Mouse (Mus musculus) MEL (cell line): Measurements from ENCODE around the gene Tlr7. TPM values are rescaled to one million over a fixed set of nuclear protein-coding genes. Genes with fewer than 3 reads are reported as not detected.

Experiments
- DNase-seq: peaks from one replicate; pipeline ENCODE4 v3.0.0; 2011; ENCODE audit warnings: low read depth, low spot score
- H3K27ac ChIP-seq: 2 replicates; pipeline ENCODE4 v1.5.1; 2012; ENCODE audit warnings: low read depth, mild to moderate bottlenecking, control low read depth, low read length, moderate library complexity; ENCODE audit not compliant: control insufficient read depth
- H3K27me3 ChIP-seq, 2 experiments: fragments of 150-350 bp in 1 of 2; sonication (generic) in 1 of 2; 2 replicates each; pipeline ENCODE4 v1.6.1; 2012; ENCODE audit warnings: low read length in 2 of 2, mild to moderate bottlenecking in 2 of 2, improper control_type of control experiment in 1 of 2, moderate library complexity in 1 of 2; ENCODE audit not compliant: insufficient read depth in 2 of 2, control insufficient read depth in 1 of 2
- H3K36me3 ChIP-seq, 2 experiments: 2 replicates each; pipeline ENCODE4 v1.6.1; 2012 to 2014; ENCODE audit warnings: low read length in 2 of 2, improper control_type of control experiment in 1 of 2, inconsistent platforms in 1 of 2, mild to moderate bottlenecking in 1 of 2; ENCODE audit not compliant: insufficient read depth in 2 of 2, control insufficient read depth in 1 of 2
- H3K4me1 ChIP-seq, 2 experiments: fragments of 150-350 bp in 1 of 2; sonication (generic) in 1 of 2; 2 replicates each; pipeline ENCODE4 v1.6.1; 2012; ENCODE audit warnings: low read length in 2 of 2, improper control_type of control experiment in 1 of 2, mild to moderate bottlenecking in 1 of 2; ENCODE audit not compliant: insufficient read depth in 2 of 2, control insufficient read depth in 1 of 2
- H3K4me3 ChIP-seq, 2 experiments: fragments of 150-350 bp in 1 of 2; sonication (generic) in 1 of 2; 2 replicates each; pipeline ENCODE4 v1.5.1; 2012; ENCODE audit warnings: low read depth in 2 of 2, low read length in 2 of 2, mild to moderate bottlenecking in 2 of 2, moderate library complexity in 2 of 2, control low read depth in 1 of 2, improper control_type of control experiment in 1 of 2; ENCODE audit not compliant: control insufficient read depth in 1 of 2, insufficient read depth in 1 of 2
- H3K79me2 ChIP-seq: 2 replicates; pipeline ENCODE4 v1.6.1; 2012; ENCODE audit warnings: mild to moderate bottlenecking, low read length, moderate library complexity; ENCODE audit not compliant: control insufficient read depth, poor library complexity, insufficient read depth
- H3K9ac ChIP-seq: 2 replicates; pipeline ENCODE4 v1.6.1; 2012; ENCODE audit warnings: low read depth, mild to moderate bottlenecking, control low read depth, low read length, moderate library complexity; ENCODE audit not compliant: control insufficient read depth, poor library complexity, severe bottlenecking
- H3K9me3 ChIP-seq: fragments of 150-350 bp; sonication (generic); replicated peaks from 2 replicates; pipeline ENCODE4 v1.6.1; 2012; ENCODE audit warnings: mild to moderate bottlenecking, low read length, improper control_type of control experiment, moderate library complexity; ENCODE audit not compliant: insufficient read depth
- BHLHE40 ChIP-seq: IDR thresholded peaks from 2 replicates; pipeline ENCODE4 v1.6.1; 2012; ENCODE audit warnings: low read depth, mild to moderate bottlenecking, inconsistent platforms, low read length, improper control_type of control experiment, borderline replicate concordance
- CHD2 ChIP-seq: IDR thresholded peaks from 2 replicates; pipeline ENCODE4 v1.6.1; 2011; ENCODE audit warnings: low read length, improper control_type of control experiment
- CTCF ChIP-seq, 3 experiments: IDR thresholded peaks in 2 of 3; conservative IDR thresholded peaks in 1 of 3; 2 replicates each; pipeline ENCODE4 v1.5.1; 2011 to 2012; ENCODE audit warnings: low read length in 3 of 3, low read depth in 2 of 3, mild to moderate bottlenecking in 2 of 3, improper control_type of control experiment in 1 of 3, inconsistent platforms in 1 of 3, mixed read lengths in 1 of 3, moderate library complexity in 1 of 3; ENCODE audit not compliant: control insufficient read depth in 1 of 3, insufficient read depth in 1 of 3, poor library complexity in 1 of 3, severe bottlenecking in 1 of 3
- ETS1 ChIP-seq: IDR thresholded peaks from 2 replicates; pipeline ENCODE4 v1.6.1; 2012; ENCODE audit warnings: low read depth, mild to moderate bottlenecking, inconsistent platforms, low read length, improper control_type of control experiment, moderate library complexity
- GATA1 ChIP-seq: IDR thresholded peaks from 2 replicates; pipeline ENCODE4 v1.6.1; 2011; ENCODE audit warnings: low read depth, low read length, improper control_type of control experiment
- HCFC1 ChIP-seq: IDR thresholded peaks from 2 replicates; pipeline ENCODE4 v1.6.1; 2012; ENCODE audit warnings: low read depth, mild to moderate bottlenecking, inconsistent platforms, low read length, improper control_type of control experiment, moderate library complexity
- KAT2A ChIP-seq: conservative IDR thresholded peaks from 2 replicates; pipeline ENCODE4 v1.6.1; 2012; ENCODE audit warnings: low read depth, low read length, improper control_type of control experiment, inconsistent platforms
- MAFK ChIP-seq: IDR thresholded peaks from 2 replicates; pipeline ENCODE4 v1.6.1; 2011; ENCODE audit warnings: low read depth, mild to moderate bottlenecking, low read length, improper control_type of control experiment, borderline replicate concordance
- MAX ChIP-seq: IDR thresholded peaks from 2 replicates; pipeline ENCODE4 v1.6.1; 2011; ENCODE audit warnings: low read length, improper control_type of control experiment
- MAZ ChIP-seq: IDR thresholded peaks from 2 replicates; pipeline ENCODE4 v1.6.1; 2012; ENCODE audit warnings: low read depth, mild to moderate bottlenecking, inconsistent platforms, low read length, improper control_type of control experiment
- MEF2A ChIP-seq: IDR thresholded peaks from 2 replicates; pipeline ENCODE4 v1.6.1; 2014; ENCODE audit warnings: low read depth, mild to moderate bottlenecking, inconsistent platforms, low read length, improper control_type of control experiment; ENCODE audit not compliant: poor library complexity, insufficient replicate concordance, severe bottlenecking; ENCODE audit errors: extremely low read depth
- MXI1 ChIP-seq: IDR thresholded peaks from 2 replicates; pipeline ENCODE4 v1.6.1; 2011; ENCODE audit warnings: mild to moderate bottlenecking, low read depth, low read length, improper control_type of control experiment
- MYB ChIP-seq: IDR thresholded peaks from 2 replicates; pipeline ENCODE4 v1.6.1; 2011; ENCODE audit warnings: mild to moderate bottlenecking, low read depth, low read length, improper control_type of control experiment
- MYC ChIP-seq: IDR thresholded peaks from 2 replicates; pipeline ENCODE4 v1.6.1; 2011; ENCODE audit warnings: low read depth, mild to moderate bottlenecking, low read length, improper control_type of control experiment, moderate library complexity
- NELFE ChIP-seq: IDR thresholded peaks from 2 replicates; pipeline ENCODE4 v1.6.1; 2011; ENCODE audit warnings: low read depth, low read length, improper control_type of control experiment
- POLR2AphosphoS5 ChIP-seq: IDR thresholded peaks from 2 replicates; pipeline ENCODE4 v1.6.1; 2012; ENCODE audit warnings: low read depth, borderline replicate concordance, mild to moderate bottlenecking, inconsistent platforms, low read length, moderate library complexity, mixed read lengths
- RCOR1 ChIP-seq: IDR thresholded peaks from 2 replicates; pipeline ENCODE4 v1.6.1; 2012; ENCODE audit warnings: low read depth, mild to moderate bottlenecking, inconsistent platforms, low read length, improper control_type of control experiment
- SMC3 ChIP-seq: IDR thresholded peaks from 2 replicates; pipeline ENCODE4 v1.6.1; 2011; ENCODE audit warnings: low read depth, low read length, improper control_type of control experiment
- TAL1 ChIP-seq: IDR thresholded peaks from 2 replicates; pipeline ENCODE4 v1.6.1; 2012; ENCODE audit warnings: mild to moderate bottlenecking, inconsistent platforms, low read length, moderate library complexity, mixed read lengths
- USF2 ChIP-seq, 2 experiments: IDR thresholded peaks; 2 replicates each; pipeline ENCODE4 v1.6.1; 2011 to 2012; ENCODE audit warnings: improper control_type of control experiment in 2 of 2, low read length in 2 of 2, borderline replicate concordance in 1 of 2, inconsistent platforms in 1 of 2, low read depth in 1 of 2, mild to moderate bottlenecking in 1 of 2; ENCODE audit not compliant: insufficient read depth in 1 of 2
- ZC3H11A ChIP-seq: IDR thresholded peaks from 2 replicates; pipeline ENCODE4 v1.6.1; 2012; ENCODE audit warnings: low read depth, mild to moderate bottlenecking, inconsistent platforms, low read length, improper control_type of control experiment
- ZMIZ1 ChIP-seq: IDR thresholded peaks from 2 replicates; pipeline ENCODE4 v1.6.1; 2012; ENCODE audit warnings: low read depth, mild to moderate bottlenecking, inconsistent platforms, low read length, improper control_type of control experiment, moderate library complexity
- polyA plus RNA-seq, 2 experiments: library from polyadenylated mRNA; stranded (reverse) in 1 of 2; unstranded in 1 of 2; fragments of >175 nt in 1 of 2; fragments of >200 nt in 1 of 2; gene quantifications; 2 replicates each; pipeline versions ENCODE4 v1.2.1 to v1.2.4; 2012; ENCODE audit warnings: low replicate concordance in 2 of 2, low read depth in 1 of 2; ENCODE audit not compliant: insufficient read length in 2 of 2, insufficient read depth in 1 of 2, missing spikeins in 1 of 2
- total RNA-seq: library from RNA; depleted of rRNA; stranded (reverse); fragments of 300-350 nt; gene quantifications from 2 replicates; pipeline ENCODE4 v1.2.3, GENCODE M21; 2012

Gene Tlr7
- total and polyA plus RNA-seq, 3 experiments = not detected

DNA sequence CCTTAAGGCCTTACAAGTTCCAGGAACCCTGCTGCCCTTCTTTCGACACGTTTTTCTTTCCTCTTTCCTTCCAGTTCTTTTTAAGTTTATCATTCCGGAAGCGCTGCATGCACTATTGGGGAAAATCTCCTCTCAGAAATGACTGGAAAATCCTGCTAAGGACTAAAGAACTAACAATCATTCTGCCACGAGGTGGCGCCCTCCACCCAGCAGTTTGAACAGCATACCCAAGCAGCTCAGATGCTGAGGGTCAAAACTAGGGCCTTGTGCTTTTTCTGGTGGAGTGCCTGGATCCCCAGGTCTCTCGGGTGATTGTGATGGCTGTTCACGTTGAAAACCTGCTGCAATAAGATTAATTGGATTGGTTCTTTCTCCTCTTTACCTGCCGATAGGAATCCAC, 53.4 kb downstream of the Tlr7 start (continued):
- TF ChIP-seq CHD2 (no peak), MAX (no peak), KAT2A (no peak), ZMIZ1 (no peak), ETS1 (no peak)

DNA sequence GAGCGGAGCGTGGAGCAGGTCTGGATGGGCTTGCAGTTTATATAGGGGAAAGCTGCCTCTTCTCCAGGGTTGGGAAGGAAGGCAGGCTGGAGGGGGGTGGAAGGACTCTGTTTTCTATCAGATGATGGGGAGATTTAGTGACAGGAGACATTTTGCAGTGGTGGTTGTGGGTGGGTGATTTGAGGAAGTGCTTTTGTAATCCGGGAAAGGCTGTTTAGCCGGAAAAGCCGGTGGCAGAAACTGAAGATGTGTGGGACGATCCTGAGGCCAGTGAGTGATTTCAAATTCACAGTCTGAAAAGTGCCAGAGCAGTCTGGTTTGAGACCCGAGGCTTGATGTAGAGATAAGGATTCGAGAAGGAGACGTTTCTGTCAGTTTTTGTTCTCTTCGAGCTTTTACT, 53.8 kb downstream of the Tlr7 start:
- Histone ChIP-seq H3K9ac (no peak overlapping the region), H3K36me3 (no peaks in the 10 kb centered on the region), H3K27me3 (no peaks in the 10 kb centered on the region), H3K4me1 (no peaks in the 10 kb centered on the region), H3K27ac (no peak overlapping the region), H3K4me3 (no peak overlapping the region), H3K9me3 (no peaks in the 10 kb centered on the region), H3K79me2 (no peaks in the 10 kb centered on the region)
- TF ChIP-seq BHLHE40 = no peak
- TF ChIP-seq ZC3H11A = no peak
- TF ChIP-seq MAZ = no peak
- TF ChIP-seq RCOR1 = no peak
- no peak for TF ChIP-seq ZMIZ1
- no peak for TF ChIP-seq SMC3
- no peak for TF ChIP-seq TAL1
- no peak for TF ChIP-seq GATA1
- TF ChIP-seq MYB = no peak
- no peak for TF ChIP-seq NELFE
- no peak for TF ChIP-seq USF2 (IDR thresholded peaks at IDR 0.05; ENCODE audit: borderline replicate concordance in 1 of 2, insufficient read depth in 1 of 2, low read depth in 1 of 2, low read length in 2 of 2)
- no peak for TF ChIP-seq POLR2AphosphoS5
- TF ChIP-seq CTCF (IDR thresholded peaks at IDR 0.05 in 2 of 3, conservative IDR thresholded peaks at IDR 0.05 in 1 of 3; ENCODE audit: control insufficient read depth in 1 of 3, insufficient read depth in 1 of 3, low read depth in 2 of 3, low read length in 3 of 3, poor library complexity in 1 of 3, severe bottlenecking in 1 of 3) = no peak
- no peak for TF ChIP-seq MXI1
- TF ChIP-seq MEF2A = no peak
- TF ChIP-seq MYC = no peak
- TF ChIP-seq MAFK = no peak
- no peak for TF ChIP-seq HCFC1
- no peak for DNase-seq
